In genomic region chr16:10867501-10867900, GRCm38 (mm10) we compare ENCODE assay signal across 5 mouse cellular contexts. TPM values are rescaled to one million over a fixed set of nuclear protein-coding genes. Genes with fewer than 3 reads are reported as not detected.
"Had no signal": no experiment of that assay in that cellular context is flagged by ENCODE, and none has a peak within 500 bp of the region (broad histone marks: within the 10 kb centered on the region; RNA-seq: fewer than 3 reads in every experiment).

No protein-coding gene starts in this region.

- H3K27ac ChIP-seq: neural tube, embryonic 13.5 days; neural tube, embryonic 15.5 days; stomach, embryonic 15.5 days; stomach, postnatal 0 days had no signal

- H3K4me3 ChIP-seq: neural tube, embryonic 13.5 days; neural tube, embryonic 15.5 days; stomach, embryonic 15.5 days had no signal

RNA-seq across cellular contexts. Expression of gene Gm11172, which starts 54.8 kb away (rescaled TPM):
- total RNA-seq: neutrophil, adult 5-6 weeks had no signal
